Mouse (Mus musculus) G1E (cell line): Measurements from ENCODE around the gene Dgkz. TPM values are rescaled to one million over a fixed set of nuclear protein-coding genes. Genes with fewer than 3 reads are reported as not detected.

Experiments used
- ATAC-seq: 2 replicates; pipeline ENCODE4 v1.8.0; 2016; ENCODE audit warnings: mild to moderate bottlenecking; ENCODE audit not compliant: insufficient number of reproducible peaks, poor library complexity, low FRiP score, severe bottlenecking; ENCODE audit errors: extremely low read depth
- DNase-seq: peaks from one replicate; pipeline ENCODE4 v3.0.0; 2012; ENCODE audit warnings: low spot score
- H3K27me3 ChIP-seq: 2 replicates; pipeline ENCODE4 v1.6.1; 2012; ENCODE audit warnings: mild to moderate bottlenecking, low read length, inconsistent platforms; ENCODE audit not compliant: insufficient read depth
- H3K36me3 ChIP-seq: replicated peaks from 2 replicates; pipeline ENCODE3; 2012; ENCODE audit warnings: mild to moderate bottlenecking, inconsistent platforms
- H3K4me1 ChIP-seq: 2 replicates; pipeline ENCODE4 v1.6.1; 2012; ENCODE audit warnings: low read depth, low read length, inconsistent platforms, mixed read lengths; ENCODE audit not compliant: insufficient read depth
- H3K4me3 ChIP-seq: 2 replicates; pipeline ENCODE4 v1.5.1; 2012; ENCODE audit warnings: low read depth, mild to moderate bottlenecking, inconsistent platforms, low read length, moderate library complexity, mixed read lengths
- H3K9me3 ChIP-seq: replicated peaks from 2 replicates; pipeline ENCODE4 v1.6.1; 2012; ENCODE audit warnings: inconsistent platforms
- CTCF ChIP-seq: IDR thresholded peaks from 2 replicates; pipeline ENCODE4 v1.5.1; 2012; ENCODE audit warnings: low read depth, low read length, inconsistent platforms, mixed read lengths
- GATA1 ChIP-seq: IDR thresholded peaks from 2 replicates; pipeline ENCODE4 v1.6.1; 2012; ENCODE audit warnings: borderline replicate concordance, low read length, inconsistent platforms, mixed read lengths
- GATA2 ChIP-seq: IDR thresholded peaks from 2 replicates; pipeline ENCODE4 v1.6.1; 2012; ENCODE audit warnings: low read depth, low read length, inconsistent platforms, borderline replicate concordance
- POLR2AphosphoS5 ChIP-seq: IDR thresholded peaks from 2 replicates; pipeline ENCODE4 v1.6.1; 2012; ENCODE audit warnings: low read depth, low read length, inconsistent platforms; ENCODE audit not compliant: insufficient replicate concordance
- TAL1 ChIP-seq: conservative IDR thresholded peaks from 2 replicates; pipeline ENCODE4 v1.6.1; 2012; ENCODE audit warnings: low read depth, low read length, inconsistent platforms, mixed read lengths
- polyA plus RNA-seq: library from polyadenylated mRNA; stranded (reverse); fragments of >175 nt; gene quantifications from 2 replicates; pipeline ENCODE4 v1.2.3, GENCODE M21; 2012
- total RNA-seq, 2 experiments: library from RNA; stranded (forward) in 1 of 2; stranded (reverse) in 1 of 2; fragments of 200-1000 nt in 1 of 2; fragments of >200 nt in 1 of 2; fragmentation: Nextera tagmentation in 1 of 2; gene quantifications; 2 replicates each; pipeline ENCODE4 v1.2.3; 2014 to 2017

Gene Dgkz
- total and polyA plus RNA-seq, 3 experiments, result 115 to 416 (median 290) TPM

DNA sequence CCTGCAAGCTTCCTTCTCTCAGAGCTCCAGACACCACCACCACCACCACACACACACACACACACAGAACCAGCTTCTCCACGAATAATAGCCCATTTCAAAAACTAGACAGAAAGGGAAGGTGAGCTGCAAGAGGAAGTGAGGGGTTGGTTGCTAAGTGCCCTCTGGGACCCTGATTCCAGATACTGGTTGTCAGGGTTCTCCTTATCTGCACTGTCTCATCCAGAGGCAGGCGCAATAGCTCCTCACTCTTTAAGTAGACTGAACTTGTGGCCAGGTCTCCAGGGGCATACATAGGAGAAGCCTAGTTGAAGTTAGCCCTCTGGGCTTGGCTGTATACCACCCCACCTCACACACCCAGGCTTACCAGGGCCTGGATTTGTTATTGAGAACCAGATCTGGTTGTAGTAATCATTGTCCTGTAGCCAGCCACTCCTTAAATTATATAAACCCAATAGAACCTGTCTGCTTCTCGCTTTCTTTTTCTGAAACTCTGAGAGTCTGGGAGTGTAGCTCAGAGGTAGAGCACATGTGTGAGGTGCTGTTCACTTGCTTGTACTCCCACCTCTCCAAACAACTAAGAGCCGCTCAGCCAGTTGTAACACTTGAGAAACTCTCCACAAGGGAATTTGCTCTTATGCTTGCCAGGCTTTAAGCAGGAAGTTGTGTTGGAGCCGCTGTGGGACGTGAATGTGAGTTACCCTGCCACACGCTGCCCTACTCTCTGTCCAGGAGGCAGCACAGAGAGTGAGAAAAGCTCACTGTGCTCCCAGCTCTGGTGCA lies 62.1 kb downstream of the Dgkz start:
- ATAC-seq, result no peak
- H3K9me3 ChIP-seq, result no peaks in the 10 kb centered on the region

DNA sequence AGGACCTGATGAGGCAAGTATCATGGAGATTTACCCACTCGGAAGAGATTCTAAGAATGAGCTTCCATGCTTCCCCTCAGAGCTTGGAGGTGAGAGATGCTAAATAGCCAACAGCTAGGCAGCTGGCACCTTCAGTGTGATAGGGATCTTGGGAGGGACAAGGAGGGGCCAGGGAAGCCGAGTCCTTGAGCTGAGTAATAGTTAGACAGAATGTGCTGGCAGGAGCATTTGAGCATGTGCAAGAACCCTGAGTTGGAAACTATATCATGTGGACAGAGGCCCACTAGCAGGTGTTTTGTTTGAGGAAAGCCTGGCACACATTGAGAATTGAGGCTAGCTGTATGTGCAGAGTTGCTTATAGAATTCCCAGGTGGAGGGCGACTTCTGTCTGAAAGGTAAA lies 63.0 kb downstream of the Dgkz start:
- Histone ChIP-seq H3K4me1 (peaks cover 4% of the 10 kb centered on the region; the same call in 1 of the 2 replicates), H3K36me3 (peaks cover 95% of the 10 kb centered on the region), H3K4me3 (no peak overlapping the region), H3K27me3 (no peaks in the 10 kb centered on the region), H3K9me3 (no peaks in the 10 kb centered on the region)
- TF ChIP-seq CTCF (no peak), GATA1 (no peak), GATA2 (no peak), POLR2AphosphoS5 (no peak), TAL1 (no peak)
- no peak for ATAC-seq
- DNase-seq, result no peak

More for the DNA sequence above, 62.1 kb downstream of the Dgkz start:
- H3K4me3 ChIP-seq, result no peak overlapping the region
- TF ChIP-seq POLR2AphosphoS5, result no peak
- no peak for TF ChIP-seq CTCF
- no peak for TF ChIP-seq GATA1
- no peak for TF ChIP-seq TAL1
- TF ChIP-seq GATA2, result no peak
- DNase-seq, result no peak
- no peaks in the 10 kb centered on the region for H3K27me3 ChIP-seq
- peaks cover 4% of the 10 kb centered on the region; the same call in 1 of the 2 replicates for H3K4me1 ChIP-seq
- H3K36me3 ChIP-seq, result peaks cover 98% of the 10 kb centered on the region

DNA sequence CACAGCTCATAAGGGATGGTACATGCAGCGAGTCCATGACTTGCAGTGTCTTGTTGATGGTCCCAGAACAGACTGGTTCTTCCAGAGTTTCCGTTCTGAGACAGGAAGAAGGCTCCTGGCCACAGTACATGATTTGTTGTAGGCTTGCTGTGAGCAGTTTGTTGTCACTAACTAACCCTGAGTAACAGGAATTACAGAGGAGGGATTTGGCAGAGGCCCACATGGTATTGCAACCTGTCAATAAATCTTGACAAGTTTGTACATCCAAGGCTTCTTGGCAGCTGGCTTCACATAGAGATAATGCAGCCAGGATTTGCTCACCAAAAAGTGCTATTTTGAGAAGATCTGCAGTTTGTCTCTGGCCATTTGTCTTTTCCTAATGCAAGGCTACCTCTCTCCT lies 69.5 kb downstream of the Dgkz start:
- ATAC-seq (no peak), DNase-seq (no peak)
- no peak for TF ChIP-seq CTCF
- TF ChIP-seq GATA1, result no peak
- no peak for TF ChIP-seq TAL1
- no peak for TF ChIP-seq GATA2
- no peak for TF ChIP-seq POLR2AphosphoS5
- Histone ChIP-seq H3K4me3 (no peak overlapping the region), H3K9me3 (no peaks in the 10 kb centered on the region), H3K27me3 (no peaks in the 10 kb centered on the region), H3K36me3 (peaks cover 82% of the 10 kb centered on the region), H3K4me1 (no peaks in the 10 kb centered on the region)

DNA sequence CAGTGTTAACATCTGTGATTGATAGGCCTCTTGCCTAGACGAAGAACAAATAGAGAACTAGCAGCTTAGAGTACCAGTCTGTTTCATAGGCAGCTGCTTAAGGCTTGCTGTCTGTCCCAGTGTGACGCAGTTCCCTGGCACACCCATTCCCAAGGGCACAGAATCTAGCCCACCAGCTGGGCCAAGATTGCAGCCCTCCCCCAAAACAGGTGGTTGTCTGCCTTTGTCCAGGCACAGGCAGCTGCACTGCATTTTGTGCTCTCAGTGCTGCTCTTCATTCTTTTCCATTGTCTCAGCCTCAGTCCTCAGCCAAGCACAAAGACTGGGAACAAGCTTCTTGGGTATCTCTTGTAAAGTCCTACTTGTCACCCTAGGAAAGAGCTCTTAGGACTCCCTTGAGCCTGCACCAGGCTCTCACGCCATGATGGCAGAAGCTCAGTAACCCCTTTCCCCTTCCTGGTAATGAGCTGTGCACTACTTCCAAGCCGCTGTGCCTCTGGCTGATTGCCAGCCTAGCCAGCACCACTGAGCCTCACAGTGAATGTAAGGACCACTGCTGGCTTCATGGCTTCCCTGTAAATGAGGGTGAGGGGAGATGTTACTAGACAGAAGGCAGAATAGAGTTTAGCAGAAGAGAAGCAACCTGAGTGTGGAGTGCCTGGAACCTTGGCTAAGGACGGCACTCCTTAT lies 70.9 kb downstream of the Dgkz start:
- TF ChIP-seq CTCF, result no peak
- no peak for TF ChIP-seq TAL1
- TF ChIP-seq POLR2AphosphoS5, result no peak
- TF ChIP-seq GATA1, result no peak
- no peak for TF ChIP-seq GATA2
- no peak for ATAC-seq

DNA sequence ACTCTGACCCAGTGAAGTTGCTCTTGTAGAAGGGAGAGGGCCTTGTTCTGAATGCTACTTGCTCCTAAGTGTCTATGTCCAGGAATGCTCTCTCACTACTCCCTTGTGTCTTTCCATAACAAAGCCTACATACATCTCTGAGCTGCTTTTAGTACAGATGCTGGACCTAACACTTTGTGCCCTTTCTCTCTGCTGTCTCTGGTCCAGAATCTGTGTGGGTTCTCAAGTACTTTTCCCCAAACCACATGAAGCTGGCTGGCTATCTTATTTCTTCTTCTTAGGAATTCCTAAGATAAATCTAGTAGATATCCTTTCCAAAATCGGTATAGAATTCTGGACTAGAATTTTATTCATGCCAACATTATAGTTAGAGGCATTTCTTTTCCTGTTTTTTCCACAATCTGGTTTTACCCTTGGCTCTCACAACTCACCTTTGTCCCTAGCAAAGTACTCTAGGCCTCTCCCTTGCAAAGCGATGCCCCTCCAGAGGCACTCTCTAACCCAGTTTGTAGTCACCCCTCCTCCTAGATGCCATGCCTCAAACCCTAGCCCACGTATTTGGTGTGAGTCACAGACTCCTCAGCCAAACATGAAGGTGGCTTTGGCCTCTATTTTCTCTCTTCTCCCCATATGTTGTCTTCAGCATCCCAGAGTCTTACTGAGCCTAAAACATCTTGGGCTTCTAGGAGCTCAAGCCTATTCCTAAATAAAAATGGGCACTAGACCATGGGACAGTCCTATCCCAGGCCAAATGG lies 72.3 kb downstream of the Dgkz start:
- TF ChIP-seq POLR2AphosphoS5, result no peak
- no peak for TF ChIP-seq CTCF
- TF ChIP-seq TAL1, result no peak
- no peak for TF ChIP-seq GATA2
- no peak for TF ChIP-seq GATA1
- Histone ChIP-seq H3K27me3 (no peaks in the 10 kb centered on the region), H3K9me3 (no peaks in the 10 kb centered on the region), H3K4me3 (no peak overlapping the region), H3K4me1 (no peaks in the 10 kb centered on the region), H3K36me3 (peaks cover 76% of the 10 kb centered on the region)
- DNase-seq, result no peak
- no peak for ATAC-seq

More for the DNA sequence above, 70.9 kb downstream of the Dgkz start:
- H3K4me3 ChIP-seq, result no peak overlapping the region
- no peaks in the 10 kb centered on the region for H3K4me1 ChIP-seq
- no peaks in the 10 kb centered on the region for H3K9me3 ChIP-seq
- no peaks in the 10 kb centered on the region for H3K27me3 ChIP-seq
- no peak for DNase-seq
- H3K36me3 ChIP-seq, result peaks cover 80% of the 10 kb centered on the region

DNA sequence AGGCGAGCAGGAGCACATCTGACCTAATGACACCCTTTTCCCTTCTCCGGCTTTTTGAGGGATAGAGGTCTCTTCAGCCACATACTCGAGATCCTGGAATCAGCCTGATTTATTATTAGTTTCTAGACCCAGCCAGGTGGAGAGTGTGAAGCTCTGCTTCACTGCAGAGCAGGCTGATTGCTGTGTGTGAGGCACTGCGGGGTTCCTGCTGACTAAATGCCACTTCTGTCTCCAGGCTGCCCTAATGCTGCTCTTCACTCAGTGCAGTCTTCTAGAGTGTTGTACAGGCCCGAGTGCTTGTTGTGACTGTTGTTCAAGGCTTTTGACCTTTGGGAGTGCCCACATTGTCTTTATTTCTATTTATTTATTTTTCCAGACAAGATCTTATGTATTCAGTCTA lies 73.3 kb downstream of the Dgkz start:
- no peak overlapping the region for H3K4me3 ChIP-seq
- H3K27me3 ChIP-seq, result no peaks in the 10 kb centered on the region
- H3K36me3 ChIP-seq, result peaks cover 80% of the 10 kb centered on the region
- ATAC-seq (no peak), DNase-seq (no peak)
- no peaks in the 10 kb centered on the region for H3K9me3 ChIP-seq
- H3K4me1 ChIP-seq, result no peaks in the 10 kb centered on the region
- TF ChIP-seq TAL1, result no peak
